Mouse (Mus musculus): Measurements from ENCODE around the gene Slc35f4. TPM values are rescaled to one million over a fixed set of nuclear protein-coding genes. Genes with fewer than 3 reads are reported as not detected.

The Slc35f4 gene
- polyA plus RNA-seq, 1 experiment from 2014 or later = 1.2 TPM

GRCm38 (mm10) chr14:49436811-49437210 is 89.0 kb downstream of the Slc35f4 start:
- H3K36me3 ChIP-seq (ENCODE audit: control insufficient read depth, insufficient read depth, low read length) = no peaks in the 10 kb centered on the region
- no peak for ATAC-seq (ENCODE audit: low FRiP score)
- 87% methylated on average over 3 of the region's 3 CpGs for WGBS
- no peaks in the 10 kb centered on the region for H3K4me1 ChIP-seq (replicated peaks; ENCODE audit: control insufficient read depth, insufficient read depth, low read length)
- no peak overlapping the region for H3K4me3 ChIP-seq (ENCODE audit: low read depth, low read length)
- H3K9me3 ChIP-seq (ENCODE audit: control insufficient read depth, low read length) = no peaks in the 10 kb centered on the region
- no peak for DNase-seq (ENCODE audit: low spot score)
- H3K27ac ChIP-seq (ENCODE audit: low read depth, low read length) = no peak overlapping the region
- H3K4me2 ChIP-seq (replicated peaks; ENCODE audit: low read depth, low read length) = no peak overlapping the region
- H3K27me3 ChIP-seq (ENCODE audit: control insufficient read depth, insufficient read depth, low read length) = no peaks in the 10 kb centered on the region
- no peak overlapping the region for H3K9ac ChIP-seq (ENCODE audit: low read depth, low read length)

GRCm38 (mm10) chr14:49431821-49432220 is 94.0 kb downstream of the Slc35f4 start:
- DNase-seq (ENCODE audit: low spot score) = no peak
- no peak for ATAC-seq (ENCODE audit: low FRiP score)
- Histone ChIP-seq H3K36me3 (ENCODE audit: control insufficient read depth, insufficient read depth, low read length) (no peaks in the 10 kb centered on the region), H3K27ac (ENCODE audit: low read depth, low read length) (no peak overlapping the region), H3K4me2 (replicated peaks; ENCODE audit: low read depth, low read length) (no peak overlapping the region), H3K9me3 (ENCODE audit: control insufficient read depth, low read length) (no peaks in the 10 kb centered on the region), H3K4me1 (replicated peaks; ENCODE audit: control insufficient read depth, insufficient read depth, low read length) (no peaks in the 10 kb centered on the region), H3K27me3 (ENCODE audit: control insufficient read depth, insufficient read depth, low read length) (no peaks in the 10 kb centered on the region), H3K9ac (ENCODE audit: low read depth, low read length) (no peak overlapping the region), H3K4me3 (ENCODE audit: low read depth, low read length) (no peak overlapping the region)
- 69% methylated on average over 5 of the region's 5 CpGs for WGBS

- no peak for ATAC-seq (ENCODE audit: low FRiP score)
- DNase-seq (ENCODE audit: low spot score) = no peak
- no peak overlapping the region for H3K27ac ChIP-seq (ENCODE audit: low read depth, low read length)
- H3K4me3 ChIP-seq (ENCODE audit: low read depth, low read length) = no peak overlapping the region
- H3K36me3 ChIP-seq (ENCODE audit: control insufficient read depth, insufficient read depth, low read length) = no peaks in the 10 kb centered on the region
- H3K27me3 ChIP-seq (ENCODE audit: control insufficient read depth, insufficient read depth, low read length) = no peaks in the 10 kb centered on the region
- 50% methylated on average over 1 of the region's 1 CpGs for WGBS
- H3K4me2 ChIP-seq (replicated peaks; ENCODE audit: low read depth, low read length) = no peak overlapping the region
- no peak overlapping the region for H3K9ac ChIP-seq (ENCODE audit: low read depth, low read length)
- no peaks in the 10 kb centered on the region for H3K4me1 ChIP-seq (replicated peaks; ENCODE audit: control insufficient read depth, insufficient read depth, low read length)
- H3K9me3 ChIP-seq (ENCODE audit: control insufficient read depth, low read length) = no peaks in the 10 kb centered on the region
These were observed 133.4 kb downstream of the Slc35f4 start for GRCm38 (mm10) chr14:49392482-49392881.

GRCm38 (mm10) chr14:49362161-49362560 is 163.7 kb downstream of the Slc35f4 start:
- ATAC-seq (ENCODE audit: low FRiP score) = no peak
- H3K4me3 ChIP-seq (ENCODE audit: low read depth, low read length) = no peak overlapping the region
- no peaks in the 10 kb centered on the region for H3K9me3 ChIP-seq (ENCODE audit: control insufficient read depth, low read length)
- H3K9ac ChIP-seq (ENCODE audit: low read depth, low read length) = no peak overlapping the region
- H3K27me3 ChIP-seq (ENCODE audit: control insufficient read depth, insufficient read depth, low read length) = no peaks in the 10 kb centered on the region
- WGBS = 68% methylated on average over 2 of the region's 2 CpGs
- H3K4me1 ChIP-seq (replicated peaks; ENCODE audit: control insufficient read depth, insufficient read depth, low read length) = no peaks in the 10 kb centered on the region
- H3K36me3 ChIP-seq (ENCODE audit: control insufficient read depth, insufficient read depth, low read length) = no peaks in the 10 kb centered on the region
- no peak for DNase-seq (ENCODE audit: low spot score)
- no peak overlapping the region for H3K27ac ChIP-seq (ENCODE audit: low read depth, low read length)
- no peak overlapping the region for H3K4me2 ChIP-seq (replicated peaks; ENCODE audit: low read depth, low read length)

GRCm38 (mm10) chr14:49355561-49355960 is 170.3 kb downstream of the Slc35f4 start:
- Histone ChIP-seq H3K36me3 (ENCODE audit: control insufficient read depth, insufficient read depth, low read length) (no peaks in the 10 kb centered on the region), H3K4me2 (replicated peaks; ENCODE audit: low read depth, low read length) (no peak overlapping the region), H3K9ac (ENCODE audit: low read depth, low read length) (no peak overlapping the region), H3K27me3 (ENCODE audit: control insufficient read depth, insufficient read depth, low read length) (no peaks in the 10 kb centered on the region), H3K4me1 (replicated peaks; ENCODE audit: control insufficient read depth, insufficient read depth, low read length) (no peaks in the 10 kb centered on the region), H3K4me3 (ENCODE audit: low read depth, low read length) (no peak overlapping the region), H3K9me3 (ENCODE audit: control insufficient read depth, low read length) (no peaks in the 10 kb centered on the region), H3K27ac (ENCODE audit: low read depth, low read length) (no peak overlapping the region)
- ATAC-seq (ENCODE audit: low FRiP score) (no peak), DNase-seq (ENCODE audit: low spot score) (no peak)

- ATAC-seq (ENCODE audit: low FRiP score) (no peak), DNase-seq (ENCODE audit: low spot score) (peak; percentile 71)
- H3K4me1 ChIP-seq (replicated peaks; ENCODE audit: control insufficient read depth, insufficient read depth, low read length) = no peaks in the 10 kb centered on the region
- H3K9me3 ChIP-seq (ENCODE audit: control insufficient read depth, low read length) = no peaks in the 10 kb centered on the region
- H3K4me2 ChIP-seq (replicated peaks; ENCODE audit: low read depth, low read length) = no peak overlapping the region
- no peak overlapping the region for H3K27ac ChIP-seq (ENCODE audit: low read depth, low read length)
- no peaks in the 10 kb centered on the region for H3K27me3 ChIP-seq (ENCODE audit: control insufficient read depth, insufficient read depth, low read length)
- H3K36me3 ChIP-seq (ENCODE audit: control insufficient read depth, insufficient read depth, low read length) = no peaks in the 10 kb centered on the region
- no peak overlapping the region for H3K9ac ChIP-seq (ENCODE audit: low read depth, low read length)
- WGBS = 69% methylated on average over 1 of the region's 1 CpGs
- no peak overlapping the region for H3K4me3 ChIP-seq (ENCODE audit: low read depth, low read length)
These were observed 177.0 kb downstream of the Slc35f4 start for GRCm38 (mm10) chr14:49348897-49349250.

GRCm38 (mm10) chr14:49348164-49348896 is 177.5 kb downstream of the Slc35f4 start:
- Histone ChIP-seq H3K9me3 (ENCODE audit: control insufficient read depth, low read length) (no peaks in the 10 kb centered on the region), H3K27me3 (ENCODE audit: control insufficient read depth, insufficient read depth, low read length) (no peaks in the 10 kb centered on the region), H3K9ac (ENCODE audit: low read depth, low read length) (no peak overlapping the region), H3K27ac (ENCODE audit: low read depth, low read length) (no peak overlapping the region), H3K4me1 (replicated peaks; ENCODE audit: control insufficient read depth, insufficient read depth, low read length) (no peaks in the 10 kb centered on the region), H3K36me3 (ENCODE audit: control insufficient read depth, insufficient read depth, low read length) (no peaks in the 10 kb centered on the region), H3K4me2 (replicated peaks; ENCODE audit: low read depth, low read length) (no peak overlapping the region), H3K4me3 (ENCODE audit: low read depth, low read length) (no peak overlapping the region)
- 73% methylated on average over 7 of the region's 7 CpGs for WGBS
- ATAC-seq (ENCODE audit: low FRiP score) (no peak), DNase-seq (ENCODE audit: low spot score) (no peak)

- Histone ChIP-seq H3K27me3 (ENCODE audit: control insufficient read depth, insufficient read depth, low read length) (no peaks in the 10 kb centered on the region), H3K36me3 (ENCODE audit: control insufficient read depth, insufficient read depth, low read length) (no peaks in the 10 kb centered on the region), H3K4me1 (replicated peaks; ENCODE audit: control insufficient read depth, insufficient read depth, low read length) (no peaks in the 10 kb centered on the region), H3K9me3 (ENCODE audit: control insufficient read depth, low read length) (no peaks in the 10 kb centered on the region), H3K4me3 (ENCODE audit: low read depth, low read length) (no peak overlapping the region), H3K4me2 (replicated peaks; ENCODE audit: low read depth, low read length) (no peak overlapping the region), H3K9ac (ENCODE audit: low read depth, low read length) (no peak overlapping the region), H3K27ac (ENCODE audit: low read depth, low read length) (no peak overlapping the region)
- DNase-seq (ENCODE audit: low spot score) (no peak), ATAC-seq (ENCODE audit: low FRiP score) (no peak)
- WGBS = 86% methylated on average over 2 of the region's 2 CpGs
These were observed 180.0 kb downstream of the Slc35f4 start for GRCm38 (mm10) chr14:49345835-49346234.

- Histone ChIP-seq H3K4me3 (ENCODE audit: low read depth, low read length) (no peak overlapping the region), H3K9me3 (ENCODE audit: control insufficient read depth, low read length) (no peaks in the 10 kb centered on the region), H3K36me3 (ENCODE audit: control insufficient read depth, insufficient read depth, low read length) (no peaks in the 10 kb centered on the region), H3K27ac (ENCODE audit: low read depth, low read length) (no peak overlapping the region), H3K27me3 (ENCODE audit: control insufficient read depth, insufficient read depth, low read length) (no peaks in the 10 kb centered on the region), H3K4me2 (replicated peaks; ENCODE audit: low read depth, low read length) (no peak overlapping the region), H3K4me1 (replicated peaks; ENCODE audit: control insufficient read depth, insufficient read depth, low read length) (no peaks in the 10 kb centered on the region), H3K9ac (ENCODE audit: low read depth, low read length) (no peak overlapping the region)
- WGBS = 83% methylated on average over 4 of the region's 4 CpGs
- DNase-seq (ENCODE audit: low spot score) (no peak), ATAC-seq (ENCODE audit: low FRiP score) (no peak)
These were observed 188.8 kb downstream of the Slc35f4 start for GRCm38 (mm10) chr14:49337011-49337410.

All from hindbrain, embryonic 11.5 days (tissue).